9 mouse cellular contexts compared by ENCODE assay signal in genomic region chr19:24223851-24224251, GRCm38 (mm10). TPM values are rescaled to one million over a fixed set of nuclear protein-coding genes. Genes with fewer than 3 reads are reported as not detected.
DNase-seq lines count a peak whose midpoint lies in the region; ATAC-seq and TF ChIP-seq lines count a peak whose summit lies in the region.
"Had no signal": no experiment of that assay in that cellular context is flagged by ENCODE, and none has a peak within 500 bp of the region (broad histone marks: within the 10 kb centered on the region; RNA-seq: fewer than 3 reads in every experiment).

No protein-coding gene starts in this region.

- H3K4me1 ChIP-seq in forebrain, embryonic 13.5 days = peaks cover 35% of the 10 kb centered on the region
- H3K4me1 ChIP-seq in lung, adult 2 months (ENCODE audit: control insufficient read depth, insufficient read depth, low read length) = peaks cover 5% of the 10 kb centered on the region; the same call in 1 of the 2 replicates

- H3K27ac ChIP-seq in forebrain, embryonic 13.5 days = no peak overlapping the region

- peak; percentile 42; the same call in 1 of the 2 replicates for TF ChIP-seq POLR2A in lung, adult 2 months (IDR thresholded peaks at IDR 0.05; ENCODE audit: borderline replicate concordance, extremely low read depth, low read depth, low read length)

- no peaks in the 10 kb centered on the region for H3K36me3 ChIP-seq in forebrain, embryonic 13.5 days (ENCODE audit: poor library complexity, severe bottlenecking)

- no peaks in the 10 kb centered on the region for H3K9me3 ChIP-seq in forebrain, embryonic 13.5 days (replicated peaks)

- WGBS in forebrain, embryonic 13.5 days = 14% methylated on average over 11 of the region's 11 CpGs
- WGBS in lung, adult 2 months = 14% methylated on average over 11 of the region's 11 CpGs

- H3K27me3 ChIP-seq in forebrain, embryonic 13.5 days = peaks cover 40% of the 10 kb centered on the region

- TF ChIP-seq CTCF in lung, adult 2 months (IDR thresholded peaks at IDR 0.05; ENCODE audit: insufficient read depth, low read length) = no peak

- ATAC-seq in forebrain, embryonic 13.5 days = no peak
- ATAC-seq in inflammation-experienced regulatory T-cells, adult 6 months = no peak

- H3K9ac ChIP-seq in forebrain, embryonic 13.5 days = no peak overlapping the region

- peak overlapping the region; percentile 81 for H3K4me2 ChIP-seq in forebrain, embryonic 13.5 days

- peak; percentile 8 for DNase-seq in right cerebral cortex, adult 18-20 months
- no peak for DNase-seq in right cerebral cortex, postnatal 4 days
- peak; percentile 71 for DNase-seq in kidney, adult 11 months
- DNase-seq in lung, adult 2 months = peak; percentile 60
- no peak for DNase-seq in cerebellum, postnatal 36 days
- no peak for DNase-seq in urinary bladder, adult 2 months (ENCODE audit: low spot score)

- peak overlapping the region; percentile 47 for H3K4me3 ChIP-seq in forebrain, embryonic 13.5 days
- H3K4me3 ChIP-seq in lung, adult 2 months (replicated peaks; ENCODE audit: extremely low read depth, low read depth, low read length) = peak overlapping the region; percentile 87
- H3K4me3 ChIP-seq: myocyte had no signal

RNA-seq across cellular contexts. Expression of gene Tjp2, which starts 1.0 kb away (rescaled TPM):
- polyA plus RNA-seq in forebrain, embryonic 13.5 days (2015; fragmentation: Nextera tagmentation; extraction: Ambion mirVana) = 14.3 and 14.7 TPM in 2 replicates
- 62.3 and 68.6 TPM in 2 replicates for polyA plus RNA-seq in lung, adult 2 months (2012; rRNA removed)
- 1 to 10 TPM; 5.3 to 9.5 (median 5.4) TPM for polyA plus RNA-seq in inflammation-experienced regulatory T-cells, adult 6 months (2017; shearing (Covaris generic))
- 32.2 and 35.7 TPM in 2 replicates for polyA plus RNA-seq in urinary bladder, adult 2 months (2012; rRNA removed)

RNA-seq across cellular contexts. Expression of gene Fxn, which starts 56.6 kb away (rescaled TPM):
- polyA plus RNA-seq in forebrain, embryonic 13.5 days (2015; fragmentation: Nextera tagmentation; extraction: Ambion mirVana) = 55.4 and 56.7 TPM in 2 replicates
- 4.9 and 7.0 TPM in 2 replicates for polyA plus RNA-seq in lung, adult 2 months (2012; rRNA removed)
- polyA plus RNA-seq in inflammation-experienced regulatory T-cells, adult 6 months (2017; shearing (Covaris generic)) = 10 to 100 TPM; 12.9 to 16.1 (median 14.1) TPM
- polyA plus RNA-seq in urinary bladder, adult 2 months (2012; rRNA removed) = 9.1 and 10.5 TPM in 2 replicates

Comparison
In these comparisons a context has a peak if more than half of its experiments do, and no peak if none do; other contexts are left out.
1. DNase-seq: peak in right cerebral cortex, adult 18-20 months (single experiment), kidney, adult 11 months (single experiment) and lung, adult 2 months (single experiment); none in right cerebral cortex, postnatal 4 days (single experiment), cerebellum, postnatal 36 days (0 of 2) and urinary bladder, adult 2 months (single experiment).